Mouse (Mus musculus) liver, postnatal 0 days (tissue): ENCODE data around the gene Ampd1.

ENCODE experiments used
- CTCF ChIP-seq: sonication (generic); IDR thresholded peaks from 2 replicates; pipeline ENCODE4 v1.5.1; 2016; ENCODE audit warnings: antibody characterized with exemption, low read depth
- EP300 ChIP-seq: IDR thresholded peaks from 2 replicates; pipeline ENCODE4 v1.6.1; 2016; ENCODE audit warnings: antibody characterized with exemption, low read depth, mild to moderate bottlenecking

GRCm38 (mm10) chr3:103101909-103102308 lies 28.1 kb downstream of the Ampd1 start:
- TF ChIP-seq CTCF (no peak), EP300 (no peak)
